Mouse (Mus musculus) left cerebral cortex, adult 18-20 months (tissue): ENCODE measurements around the gene Uvrag. TPM values are rescaled to one million over a fixed set of nuclear protein-coding genes. Genes with fewer than 3 reads are reported as not detected.
"Not testable (repeated sequence)": the region's sequence is repeated elsewhere in the genome, so short reads cannot be mapped to it uniquely, and the experiment has no call there.

Experiments used
- DNase-seq, 2 experiments: peaks; one replicate each; pipeline ENCODE4 v3.0.0; 2021 to 2022; ENCODE audit warnings: low spot score in 2 of 2, mixed read lengths in 1 of 2
- total RNA-seq, 2 experiments: library from RNA; stranded (reverse); gene quantifications; 2 replicates each; pipeline ENCODE4 v1.2.3; 2021

Gene Uvrag
- total RNA-seq, 2 experiments from 2014 or later, result 51.7 to 56.8 TPM

DNA sequence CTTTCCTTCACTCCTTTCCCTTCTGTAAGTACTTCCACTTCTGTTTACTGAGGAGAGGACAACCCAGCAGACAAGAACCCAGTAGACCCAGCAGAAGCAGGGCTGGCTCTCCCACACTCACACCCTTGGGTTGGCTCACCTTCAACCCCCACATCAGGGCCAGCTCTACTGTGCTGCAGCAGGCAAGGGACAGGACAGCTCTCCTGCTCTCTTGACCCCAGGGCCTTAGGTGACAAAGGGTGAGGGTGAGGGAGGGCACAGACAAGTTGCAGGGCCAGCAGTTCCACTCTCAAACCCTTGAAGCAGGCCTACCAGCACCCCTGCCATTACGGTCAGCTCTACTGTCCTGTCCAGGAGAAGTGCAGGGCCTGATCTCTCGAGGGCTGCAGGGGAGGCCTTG, 155.0 kb downstream of the Uvrag start:
- DNase-seq, result no peak

DNA sequence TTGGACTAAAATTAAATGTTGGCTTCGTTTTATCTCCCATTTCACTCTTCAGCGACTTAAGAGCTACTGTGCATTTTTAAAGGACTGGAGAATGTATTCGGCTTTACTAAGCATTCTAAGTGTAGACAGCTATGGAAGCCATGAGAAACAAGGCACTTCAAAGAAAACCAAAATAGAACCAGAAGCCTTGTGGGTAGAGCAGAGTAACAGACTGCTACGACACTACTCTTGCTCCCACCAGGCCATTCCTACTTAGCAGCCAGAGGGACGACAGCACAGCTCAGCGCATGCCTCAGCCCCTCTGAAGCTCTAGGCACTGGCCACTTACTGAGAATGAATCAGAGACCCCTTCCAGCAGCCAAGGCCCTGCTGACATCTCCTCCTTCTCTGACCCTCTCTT, 155.5 kb downstream of the Uvrag start:
- DNase-seq, result no peak

DNA sequence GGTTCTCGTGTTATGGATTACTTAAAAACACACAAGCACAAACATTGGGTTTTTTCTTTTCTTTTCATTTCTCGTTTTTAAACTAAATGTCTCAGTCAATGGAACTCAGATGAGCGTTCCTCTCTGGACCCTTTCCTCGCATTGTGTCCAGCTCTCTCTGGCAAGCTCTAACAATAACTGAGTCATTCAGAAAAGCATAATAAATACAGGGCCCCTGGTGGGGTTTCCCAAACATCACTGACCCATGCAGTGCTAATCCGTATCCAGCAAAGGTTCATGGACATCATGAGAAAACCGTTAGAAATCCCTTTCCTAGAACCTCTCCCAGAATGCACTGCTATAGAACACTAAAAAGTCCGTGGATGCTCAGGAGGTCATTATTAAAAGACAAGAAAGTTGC, 156.6 kb downstream of the Uvrag start:
- no peak for DNase-seq

DNA sequence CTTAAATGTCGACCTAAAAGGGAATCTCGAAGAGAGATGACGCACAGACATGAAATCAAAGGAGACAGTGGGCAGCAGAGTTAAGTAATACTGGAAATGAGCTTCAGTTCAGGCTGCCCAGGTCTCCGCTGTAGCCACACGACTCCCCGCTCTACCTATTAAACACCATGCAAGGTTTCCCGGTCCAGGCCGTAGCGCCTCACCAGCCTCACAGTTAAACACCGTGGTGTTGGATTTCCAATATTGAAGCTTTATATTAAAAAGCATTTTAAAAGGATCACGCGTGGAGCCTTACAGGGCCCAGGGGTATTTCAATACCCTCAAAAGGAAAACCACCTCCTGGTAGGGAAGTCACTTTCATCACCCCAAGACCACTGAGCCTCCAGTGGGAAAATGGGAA, 157.9 kb downstream of the Uvrag start:
- DNase-seq, result no peak

DNA sequence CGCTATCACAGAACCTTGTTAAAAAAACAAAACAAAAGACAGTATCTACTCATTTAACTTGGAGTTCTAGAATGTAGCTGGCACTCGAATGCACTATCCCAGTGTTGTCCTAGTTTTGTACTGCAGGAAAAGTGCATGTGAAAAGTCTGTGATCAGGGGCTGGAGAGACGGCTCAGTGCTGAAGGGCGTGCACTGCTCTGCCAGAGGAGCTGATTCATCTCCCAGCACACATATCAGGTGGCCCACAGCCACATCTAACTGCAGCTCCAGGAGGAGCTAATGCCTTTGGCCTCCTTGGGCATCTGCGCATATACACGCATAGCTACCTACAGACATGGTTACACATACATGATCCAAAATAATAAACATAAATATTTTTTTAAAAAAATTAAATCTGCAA, 159.5 kb downstream of the Uvrag start:
- DNase-seq, result no peak

DNA sequence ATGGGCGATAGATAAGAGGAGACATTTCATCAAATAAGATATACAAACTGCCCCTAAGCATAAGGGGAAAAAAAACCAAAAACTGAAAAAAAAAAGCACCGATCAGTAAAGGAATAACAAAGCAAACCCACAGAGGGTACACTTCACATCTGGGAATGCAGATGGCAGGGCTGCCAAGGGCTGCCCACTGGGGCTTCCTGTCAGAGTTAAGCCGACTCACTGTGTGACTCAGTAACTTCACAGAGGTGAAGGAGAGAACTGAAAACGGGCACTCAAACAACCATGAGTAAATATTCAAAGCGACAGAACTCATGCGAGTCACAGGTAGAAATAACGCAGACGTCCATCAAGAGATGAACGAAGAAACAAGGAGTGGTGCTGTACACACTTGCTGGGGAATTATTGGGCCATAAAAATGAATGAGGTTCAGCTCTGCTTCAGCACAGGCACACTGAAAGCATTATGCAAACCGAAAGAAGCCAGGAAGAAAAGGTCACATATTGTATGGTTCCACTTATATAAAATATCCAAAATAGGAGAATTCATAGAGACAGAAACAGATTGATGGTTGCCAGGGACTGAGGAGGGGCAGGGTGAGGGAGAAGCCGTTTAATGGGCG, 164.0 kb downstream of the Uvrag start:
- no peak for DNase-seq

DNA sequence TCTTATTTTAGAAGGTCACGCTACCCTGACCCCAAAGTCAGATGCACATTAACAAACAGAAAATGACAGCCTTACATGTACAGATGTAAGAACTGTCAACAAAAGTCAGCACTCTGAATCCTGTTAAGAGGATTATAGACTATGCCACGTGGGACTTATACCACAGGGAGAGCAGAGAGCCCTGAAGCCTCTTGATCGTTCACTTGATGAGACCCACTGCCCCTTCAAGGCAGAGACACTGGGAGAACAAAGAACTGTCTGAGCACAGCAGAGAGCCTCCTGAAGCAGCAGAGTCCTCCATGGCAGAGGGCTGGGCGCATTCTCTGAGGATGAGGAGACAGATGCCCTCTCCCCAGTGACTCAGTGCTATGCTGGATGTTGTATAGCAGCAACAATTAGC, 166.4 kb downstream of the Uvrag start:
- DNase-seq, result no peak

DNA sequence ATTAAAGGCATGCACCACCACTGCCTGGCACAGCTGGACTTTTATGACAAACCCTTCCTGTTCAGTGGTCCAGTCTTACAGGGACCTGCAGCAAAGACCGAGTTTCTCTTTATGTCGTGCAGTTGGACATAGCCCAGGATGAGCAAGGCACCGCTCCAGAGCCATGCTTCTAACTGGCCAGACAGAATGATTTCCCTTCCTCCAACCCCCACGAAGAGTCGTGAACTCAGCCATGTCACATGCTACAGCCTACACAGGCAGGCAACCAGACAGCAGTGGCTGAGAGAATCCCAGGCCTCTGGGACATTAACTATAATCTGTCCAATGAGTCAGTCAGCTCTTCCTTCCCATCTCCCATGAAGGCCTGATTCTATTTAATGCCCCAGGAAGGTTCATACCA, 170.2 kb downstream of the Uvrag start:
- DNase-seq, result no peak

DNA sequence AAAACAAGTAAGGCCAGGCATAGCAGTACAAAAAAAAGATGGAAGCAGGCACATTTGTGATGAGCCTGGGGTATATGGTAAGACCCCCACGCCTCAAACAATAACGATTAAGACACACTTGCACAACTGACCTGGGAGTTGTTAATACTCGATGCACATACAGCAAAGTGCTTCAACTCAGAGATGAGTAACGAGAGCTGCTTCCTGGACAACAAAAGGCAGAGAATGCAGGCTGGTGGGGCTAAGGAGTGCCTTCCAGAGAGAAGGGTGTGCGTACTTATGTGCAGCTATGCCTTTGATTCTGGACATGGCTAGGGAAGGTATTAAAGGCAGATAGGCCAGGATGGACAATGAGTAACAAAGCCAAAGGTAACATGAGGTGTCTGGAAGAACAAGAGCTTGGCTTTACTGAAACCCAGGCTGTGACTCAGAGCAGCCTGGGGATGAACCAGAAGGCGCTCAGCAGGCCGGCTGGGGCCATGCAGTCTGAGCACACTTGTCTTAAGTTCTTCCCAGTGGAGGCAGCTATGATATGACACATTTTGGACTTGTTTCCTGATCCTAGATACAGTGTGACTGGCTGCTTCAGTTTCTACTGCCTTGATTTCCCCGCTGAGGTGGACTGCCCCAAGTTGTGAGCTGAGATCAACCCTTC, 172.1 kb downstream of the Uvrag start:
- no peak for DNase-seq

DNA sequence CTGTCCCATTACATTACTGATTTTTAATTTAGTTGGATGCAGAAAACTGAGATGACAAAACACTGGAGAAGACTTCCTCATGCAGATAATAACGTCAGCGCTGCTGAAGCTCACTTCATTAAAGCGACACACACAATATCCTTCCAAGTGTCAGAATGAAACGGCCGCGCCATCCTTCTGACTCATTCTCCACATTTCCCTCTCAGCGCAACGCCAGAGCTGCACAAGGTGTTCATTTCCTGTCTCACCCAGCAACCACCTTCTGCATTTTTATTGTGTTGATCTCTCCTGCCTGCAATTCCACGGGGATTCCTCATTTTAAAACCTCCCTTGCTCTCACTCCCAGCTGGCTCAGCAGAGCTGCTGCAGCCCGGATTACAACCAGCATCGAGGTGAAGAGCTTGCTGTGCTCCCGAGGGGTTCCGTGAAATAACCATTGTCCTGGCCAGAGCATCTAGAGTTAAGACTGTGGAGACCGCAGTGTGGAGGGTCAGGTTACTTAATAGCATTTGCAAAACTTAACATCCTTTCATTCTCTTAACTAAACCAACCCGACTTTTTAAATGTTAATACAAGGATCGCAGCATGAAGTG, 172.8 kb downstream of the Uvrag start:
- peak; percentile 37 to 51 for DNase-seq

DNA sequence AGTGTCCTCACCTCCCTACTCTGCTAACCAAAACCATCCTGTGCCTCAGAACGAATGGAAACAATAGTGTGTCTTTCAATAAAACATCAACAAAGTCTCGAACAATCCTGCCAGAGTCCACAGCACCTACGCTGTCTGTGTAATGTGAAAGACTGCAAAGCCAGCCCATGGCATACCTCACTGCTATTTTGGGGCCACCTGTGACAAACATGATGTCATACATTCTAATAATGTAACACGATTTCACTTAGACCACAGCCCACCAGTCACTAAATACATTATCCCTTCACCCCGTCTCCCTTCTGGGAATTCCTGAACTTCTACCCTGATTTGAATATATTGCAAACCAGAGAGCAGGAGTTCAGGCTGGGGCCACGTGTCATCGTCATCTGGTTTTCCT, 173.3 kb downstream of the Uvrag start:
- no peak for DNase-seq

DNA sequence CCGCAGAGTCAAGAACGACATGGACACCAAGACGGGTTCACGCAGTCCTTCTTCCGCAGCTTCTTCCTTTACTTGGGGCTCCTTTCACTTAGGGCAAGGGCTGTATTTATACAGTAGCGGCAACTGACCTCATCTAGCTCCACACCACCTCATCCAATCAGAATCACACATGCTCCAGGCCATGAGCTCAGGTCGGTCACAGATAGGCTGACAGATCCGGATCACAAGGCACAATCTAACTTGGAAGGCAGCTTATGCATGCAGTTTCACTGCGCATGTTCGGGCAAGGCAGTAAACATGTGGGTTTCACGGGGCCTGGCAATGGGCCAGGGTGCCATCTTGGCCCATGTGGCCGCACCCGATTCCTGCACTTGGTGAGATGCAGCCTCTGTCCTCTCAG, 177.4 kb downstream of the Uvrag start:
- DNase-seq, result not testable (repeated sequence)

DNA sequence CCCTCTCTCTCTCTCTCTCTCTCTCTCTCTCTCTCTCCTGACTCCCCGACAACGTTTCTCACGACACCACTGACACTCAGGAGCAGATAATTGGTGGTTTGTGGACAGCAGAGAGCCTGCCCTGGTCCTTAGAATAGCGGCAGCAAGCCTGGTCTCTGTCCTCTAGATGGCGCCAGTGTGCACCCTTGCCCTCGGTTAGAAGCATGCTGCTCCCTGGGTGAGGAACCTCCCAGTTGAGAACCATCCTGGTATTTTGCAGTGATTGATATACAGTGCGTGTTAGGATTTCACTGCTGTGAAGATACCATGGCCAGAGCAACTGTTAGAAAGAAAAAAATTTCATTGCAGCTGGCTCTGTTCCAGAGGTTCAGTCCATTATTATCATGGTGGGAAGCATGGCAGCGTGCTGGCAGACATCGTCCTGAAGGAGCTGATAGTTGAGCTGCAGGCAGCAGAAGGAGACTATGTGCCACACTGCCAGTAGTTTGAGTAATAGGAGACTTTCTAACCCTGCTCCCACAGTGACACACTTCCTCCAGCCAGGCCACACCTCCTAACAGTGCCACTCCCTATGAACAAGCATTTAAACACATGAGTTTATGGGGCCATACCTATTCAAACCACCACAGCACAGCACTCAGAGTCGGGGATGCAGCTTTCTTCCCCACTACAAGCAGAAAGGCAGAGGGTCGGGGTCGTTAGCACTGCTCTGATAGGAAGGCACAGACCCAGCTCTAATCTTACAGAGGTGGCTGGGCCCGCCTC, 178.2 kb downstream of the Uvrag start:
- DNase-seq, result peak; percentile 57 to 66

DNA sequence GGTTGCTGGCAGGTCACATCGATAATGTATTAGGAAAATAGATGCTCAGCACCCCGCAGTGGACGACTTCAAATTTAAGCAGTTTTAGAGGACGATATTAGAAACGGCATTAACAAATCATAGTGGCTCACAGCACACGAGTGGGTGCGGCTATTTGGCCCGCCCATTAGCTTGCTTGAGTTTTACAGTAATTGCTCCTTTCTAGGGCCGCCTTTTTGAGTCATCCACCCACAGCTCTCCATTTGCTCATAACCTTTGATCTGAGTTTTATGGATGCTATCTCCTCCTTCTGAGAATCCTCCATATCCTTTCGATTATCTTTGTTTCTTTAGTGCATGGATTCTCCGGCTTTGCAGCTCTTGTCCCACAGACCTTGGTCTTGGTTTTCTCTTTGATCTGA, 178.9 kb downstream of the Uvrag start:
- no peak for DNase-seq

DNA sequence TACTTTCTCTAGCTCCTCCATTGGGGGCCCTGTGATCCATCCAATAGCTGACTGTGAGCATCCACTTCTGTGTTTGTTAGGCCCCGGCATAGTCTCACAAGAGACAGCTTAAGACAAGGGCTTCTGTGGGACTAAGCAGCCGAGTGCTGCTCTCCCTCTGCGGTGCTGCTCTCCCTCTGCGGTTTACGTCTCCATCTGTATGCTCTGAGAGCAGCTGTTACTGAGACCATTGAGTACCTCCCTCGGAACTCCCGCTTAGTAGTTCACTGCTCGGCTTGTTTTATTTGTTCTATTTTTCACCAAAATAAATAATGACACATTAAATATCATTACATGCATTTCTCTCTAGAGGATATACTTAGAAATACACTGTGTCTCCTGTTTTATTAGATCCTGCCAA, 180.7 kb downstream of the Uvrag start:
- no peak for DNase-seq

DNA sequence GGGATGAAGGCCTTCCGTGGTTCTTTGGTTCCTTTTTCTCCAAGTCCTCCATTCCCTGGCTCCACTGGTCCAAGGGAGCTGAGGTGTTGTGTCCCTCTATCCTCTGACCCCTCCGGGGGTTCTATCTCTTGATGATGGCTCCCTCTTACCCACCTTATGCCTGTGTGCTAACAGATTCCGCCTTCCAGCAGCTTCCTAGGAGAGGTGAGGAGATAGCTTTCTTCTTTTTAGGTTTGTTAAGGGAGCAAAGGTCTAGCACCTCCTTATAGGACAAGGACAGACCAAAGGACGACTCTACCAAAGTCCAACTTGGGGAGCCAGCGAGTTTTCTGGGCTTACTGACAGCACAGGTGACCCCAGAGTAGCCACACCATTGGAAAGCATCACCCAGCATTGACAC, 181.7 kb downstream of the Uvrag start:
- no peak for DNase-seq

DNA sequence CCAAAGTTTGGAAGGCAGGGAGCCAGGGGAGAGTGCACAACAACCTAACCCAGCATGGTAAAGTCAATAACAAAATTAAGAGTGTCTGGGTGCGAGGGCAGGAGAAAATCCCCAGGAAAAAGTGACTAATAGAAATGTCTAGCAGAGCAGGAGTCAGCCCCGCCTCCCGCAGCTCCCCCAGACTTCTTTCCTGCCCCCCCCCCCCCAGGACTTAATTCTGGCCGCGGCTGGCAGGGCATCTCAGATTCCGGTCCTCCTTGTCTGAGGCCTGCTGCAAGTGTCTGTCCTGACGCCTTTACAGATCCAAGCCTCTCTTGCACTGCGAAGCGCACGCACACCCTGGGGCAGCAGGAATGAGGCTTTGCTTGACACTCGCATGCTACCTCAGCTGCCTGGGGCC, 182.8 kb downstream of the Uvrag start:
- no peak for DNase-seq

DNA sequence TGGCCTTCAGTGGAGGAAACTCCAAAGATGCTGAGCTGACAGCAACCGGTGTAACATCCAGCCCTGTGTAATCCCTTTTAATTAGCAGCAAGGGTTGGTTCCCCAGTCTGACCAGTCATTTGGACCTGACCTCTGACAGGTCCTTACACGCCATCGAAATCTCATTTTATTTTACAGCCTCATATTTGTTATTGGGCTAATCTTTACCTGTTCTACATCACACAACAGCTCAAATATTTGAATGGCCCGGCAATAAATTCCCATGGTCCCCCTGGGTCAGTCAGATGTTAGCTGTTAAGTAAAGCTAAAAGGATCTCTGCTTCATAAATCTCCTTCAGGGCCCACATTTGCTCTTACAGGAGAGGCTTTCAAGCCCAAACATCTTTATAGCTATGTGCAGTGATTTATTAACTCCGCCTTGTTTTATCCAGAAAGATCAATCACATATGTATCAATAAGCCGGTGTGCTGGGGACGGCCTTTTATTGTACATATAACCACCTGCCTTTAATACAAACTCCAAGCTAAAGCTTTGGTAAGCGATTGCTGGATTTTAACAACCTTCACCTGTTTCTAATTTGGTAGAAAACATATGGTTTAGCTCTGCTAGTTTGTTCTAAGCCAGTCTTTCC, 183.7 kb downstream of the Uvrag start:
- no peak for DNase-seq

DNA sequence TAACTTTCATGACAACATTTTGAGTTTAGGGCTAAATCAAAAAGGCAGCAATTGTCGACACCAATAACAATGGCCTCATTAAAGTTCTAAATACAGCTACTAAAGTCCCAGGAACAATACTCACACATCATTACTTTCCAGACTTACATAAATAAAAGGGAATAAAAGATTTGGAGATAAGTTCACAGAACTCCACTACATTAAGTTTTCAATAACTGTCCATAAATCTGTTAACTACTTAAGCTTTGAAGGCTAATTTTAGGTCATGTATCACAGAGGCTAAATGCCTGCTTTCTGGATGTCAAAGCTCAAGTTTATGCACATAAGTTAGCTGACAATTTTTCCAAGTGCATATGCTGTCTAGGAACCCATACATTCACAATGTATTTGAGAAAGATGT, 184.3 kb downstream of the Uvrag start:
- DNase-seq, result no peak

DNA sequence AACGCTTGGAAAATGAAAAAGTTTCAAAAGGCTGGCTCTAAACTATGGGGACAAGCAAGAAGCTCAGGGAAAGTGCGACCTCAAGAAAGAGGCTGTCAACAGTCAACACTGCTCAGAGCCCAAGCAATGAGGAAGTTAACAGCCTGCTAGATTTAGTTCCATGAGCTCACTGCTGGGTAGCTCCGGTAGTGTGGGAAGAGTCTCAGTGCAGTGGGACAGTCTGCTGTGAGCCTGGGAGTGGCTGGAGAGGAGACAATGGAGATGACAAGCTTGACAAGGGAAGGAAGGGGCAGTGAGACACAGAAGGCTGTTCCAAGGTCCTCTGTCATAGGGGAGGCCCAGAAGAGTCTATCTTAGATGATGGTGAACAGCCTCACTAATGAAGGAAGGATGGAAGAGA, 187.3 kb downstream of the Uvrag start:
- DNase-seq, result no peak

DNA sequence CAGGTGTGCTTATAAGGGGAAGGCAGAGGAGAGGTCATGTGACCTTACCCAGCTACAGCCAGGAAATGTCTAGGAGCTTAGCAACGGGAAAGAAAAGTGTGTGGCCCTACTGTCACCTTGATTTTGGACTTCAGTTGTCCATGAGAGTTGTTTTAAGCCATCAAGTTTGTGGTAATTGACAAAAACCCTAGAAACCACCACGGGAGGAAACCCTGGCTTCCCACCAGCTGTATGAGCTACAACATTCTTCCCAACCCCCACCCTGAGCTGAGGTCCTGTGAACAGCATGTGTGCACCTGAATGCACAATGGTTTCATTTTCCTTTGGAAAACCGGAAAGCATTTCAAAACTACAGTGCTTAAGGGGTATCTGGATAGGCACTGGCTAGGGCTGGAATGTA, 196.0 kb downstream of the Uvrag start:
- DNase-seq, result no peak

DNA sequence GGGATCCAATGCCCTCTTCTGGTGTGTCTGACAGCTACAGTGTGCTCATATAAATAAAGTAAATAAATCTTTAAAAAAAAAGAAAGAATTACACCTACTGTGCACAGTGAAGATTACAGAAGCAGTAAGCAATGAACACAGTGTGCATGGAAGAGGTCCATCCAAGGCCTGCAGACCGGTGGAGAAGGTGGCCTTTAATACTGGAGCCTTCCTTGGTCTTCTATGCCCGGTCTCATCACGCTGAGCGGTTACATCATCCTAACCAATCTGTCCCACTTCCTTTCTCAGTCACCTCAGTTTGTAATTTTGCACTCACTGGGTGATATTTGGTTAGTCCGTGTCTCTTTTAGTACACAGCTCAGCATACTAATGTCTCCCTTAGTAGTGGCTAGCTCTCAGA, 197.3 kb downstream of the Uvrag start:
- DNase-seq, result no peak
